Mouse (Mus musculus): Measurements from ENCODE around the gene Acsl1.
A peak's percentile ranks its signal among the peaks of the same experiment; 100 is the strongest.

Acsl1 gene

DNA sequence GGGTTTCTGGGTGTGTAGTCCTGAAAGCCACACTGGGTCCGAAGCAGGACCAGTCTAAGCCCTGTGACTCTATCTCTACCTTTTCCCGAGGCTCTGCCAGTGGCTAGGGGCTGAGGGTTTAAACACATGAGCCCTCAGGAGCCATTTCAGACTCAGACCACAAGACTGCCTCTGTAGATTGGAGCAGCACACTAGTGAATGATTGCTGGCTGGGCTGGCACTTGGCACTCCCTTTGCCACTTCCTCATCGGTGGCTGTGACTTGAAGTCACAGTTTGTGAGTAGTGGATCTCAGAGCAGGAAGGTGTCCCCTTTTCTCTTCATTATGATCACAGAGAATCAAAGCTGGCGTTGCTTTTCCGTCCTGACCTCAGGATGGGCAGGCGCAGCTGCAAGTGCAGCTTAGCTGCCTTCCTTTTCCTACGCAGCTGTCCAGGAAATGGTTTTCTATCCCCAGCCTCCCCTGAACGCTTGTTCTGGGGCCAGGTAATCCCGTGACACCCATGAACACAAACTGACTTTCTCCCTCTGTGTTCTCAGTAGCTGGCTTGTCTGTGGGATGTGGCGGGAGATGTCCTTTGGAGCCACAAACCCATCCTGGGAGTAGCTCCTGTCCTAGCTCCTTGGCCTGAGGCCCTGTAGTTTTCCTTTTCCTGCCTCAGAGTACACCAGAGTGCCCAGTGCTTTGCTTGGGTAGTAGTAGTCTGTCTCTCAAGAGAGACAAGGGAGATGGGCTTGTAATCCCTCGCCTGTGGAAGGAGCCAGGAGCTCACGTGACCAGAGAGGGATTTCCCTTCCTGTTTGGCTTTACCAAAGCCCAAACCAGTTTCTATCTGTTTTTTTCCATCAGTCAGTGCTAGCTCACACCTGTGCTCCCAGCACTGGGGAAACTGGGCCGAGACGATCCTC lies 37.9 kb downstream of the Acsl1 start:
- peak in 1 of 2 experiments; percentile 26 for DNase-seq

DNA sequence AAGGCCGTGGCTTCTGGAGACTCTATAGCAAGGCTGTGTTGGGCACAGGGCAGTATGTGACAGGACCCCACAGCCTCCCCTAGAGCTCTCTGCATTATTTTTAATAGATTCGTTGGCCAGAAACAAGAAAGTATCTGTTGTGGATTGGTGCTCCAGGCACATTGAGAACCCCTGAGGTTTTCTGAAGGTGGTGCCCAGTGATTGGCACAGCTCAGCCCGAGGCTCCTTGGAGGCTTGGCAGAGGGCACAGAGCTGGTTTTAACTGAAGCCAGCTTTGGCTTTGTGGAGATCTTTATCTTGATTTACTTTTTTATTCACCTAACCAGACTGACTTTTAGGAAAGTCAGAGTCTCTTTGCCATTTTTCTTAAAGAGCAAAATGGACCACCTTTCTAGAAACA lies 38.6 kb downstream of the Acsl1 start:
- no peak for DNase-seq

GRCm38 (mm10) chr8:46511336-46511735 lies 40.5 kb downstream of the Acsl1 start:
- no peak for DNase-seq

GRCm38 (mm10) chr8:46512538-46512937 lies 41.7 kb downstream of the Acsl1 start:
- DNase-seq: peak in 1 of 2 experiments; percentile 27

DNA sequence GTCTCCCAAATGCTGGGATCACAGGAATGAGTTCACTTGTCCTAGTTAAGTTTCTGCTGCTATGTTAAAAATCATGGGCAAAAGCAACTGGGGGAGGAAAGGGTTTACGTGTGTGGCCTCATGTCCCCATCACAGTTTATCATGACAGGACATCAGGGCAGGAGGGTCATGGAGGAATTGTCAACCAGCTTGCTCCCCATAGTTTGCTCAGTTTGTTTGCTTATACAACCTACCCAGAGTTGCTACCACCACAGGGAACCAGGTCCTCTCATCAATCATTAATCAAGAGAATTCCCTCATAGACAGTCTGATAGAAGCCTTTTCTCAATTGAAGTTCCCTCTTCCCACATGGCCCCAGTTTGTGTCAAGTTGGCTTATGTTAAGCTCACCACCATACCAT lies 43.2 kb downstream of the Acsl1 start:
- no peak for DNase-seq

DNA sequence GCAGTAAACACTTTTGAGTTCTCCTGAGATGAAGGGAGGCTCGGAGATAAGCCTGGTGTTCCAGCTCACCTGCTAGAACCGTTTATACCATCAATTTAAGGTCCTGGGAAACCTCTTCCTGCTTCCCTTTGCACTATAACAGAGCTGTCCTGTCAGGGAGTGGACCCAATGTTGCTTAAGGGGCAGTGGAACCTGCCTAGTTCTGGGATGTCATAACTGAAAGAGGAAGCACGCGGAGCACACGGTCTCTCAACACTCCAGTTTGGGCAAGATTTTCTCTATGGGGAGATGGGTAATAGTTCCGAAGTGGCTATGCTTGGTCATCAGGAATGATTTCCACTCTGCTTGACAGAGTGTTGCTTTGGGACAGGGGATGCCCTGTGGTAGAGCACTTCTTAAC lies 49.8 kb downstream of the Acsl1 start:
- no peak for DNase-seq

DNA sequence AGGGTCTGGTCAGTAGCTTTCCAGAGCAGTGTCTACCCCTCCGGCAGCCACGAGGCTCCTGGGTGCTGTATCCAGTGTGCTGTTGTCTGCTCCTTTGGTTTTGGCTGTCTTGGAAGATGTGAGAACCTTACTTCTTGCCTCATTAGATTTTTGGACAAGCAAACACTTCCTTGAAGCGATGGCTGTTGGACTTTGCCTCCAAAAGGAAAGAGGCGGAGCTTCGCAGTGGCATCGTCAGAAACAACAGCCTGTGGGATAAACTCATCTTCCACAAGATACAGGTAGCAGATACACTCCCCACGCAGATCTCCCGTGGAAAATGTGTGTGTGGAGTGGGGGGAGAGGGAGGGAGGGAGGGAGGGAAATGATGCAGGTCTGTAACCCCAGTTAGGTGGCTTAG lies 55.3 kb downstream of the Acsl1 start:
- no peak for DNase-seq

DNA sequence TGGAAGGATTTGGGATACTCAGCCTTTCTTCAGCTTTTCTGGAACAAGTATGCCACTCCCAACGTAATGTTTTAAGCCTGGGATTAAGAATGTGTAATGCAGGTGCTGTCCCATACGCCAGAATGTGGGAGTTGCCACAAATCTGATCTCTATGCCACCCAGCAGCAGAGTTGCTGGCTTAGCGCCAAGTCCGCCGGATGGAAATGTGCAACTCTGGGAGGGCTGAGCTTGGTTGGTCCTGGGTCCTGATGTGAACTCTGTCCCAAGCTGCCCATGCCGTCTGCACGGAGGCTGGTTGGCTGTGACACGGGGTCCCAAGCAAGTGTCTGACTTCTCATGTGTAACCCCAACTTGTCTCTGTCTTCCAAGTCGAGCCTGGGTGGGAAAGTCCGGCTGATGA lies 56.0 kb downstream of the Acsl1 start:
- DNase-seq: no peak

GRCm38 (mm10) chr8:46529508-46529907 lies 58.7 kb downstream of the Acsl1 start:
- no peak for DNase-seq

- no peak for DNase-seq
Observed at GRCm38 (mm10) chr8:46530541-46530940, 59.7 kb downstream of the Acsl1 start.

- peak in 1 of 2 experiments; percentile 27 for DNase-seq
Observed at GRCm38 (mm10) chr8:46533926-46534325, 63.1 kb downstream of the Acsl1 start.

DNA sequence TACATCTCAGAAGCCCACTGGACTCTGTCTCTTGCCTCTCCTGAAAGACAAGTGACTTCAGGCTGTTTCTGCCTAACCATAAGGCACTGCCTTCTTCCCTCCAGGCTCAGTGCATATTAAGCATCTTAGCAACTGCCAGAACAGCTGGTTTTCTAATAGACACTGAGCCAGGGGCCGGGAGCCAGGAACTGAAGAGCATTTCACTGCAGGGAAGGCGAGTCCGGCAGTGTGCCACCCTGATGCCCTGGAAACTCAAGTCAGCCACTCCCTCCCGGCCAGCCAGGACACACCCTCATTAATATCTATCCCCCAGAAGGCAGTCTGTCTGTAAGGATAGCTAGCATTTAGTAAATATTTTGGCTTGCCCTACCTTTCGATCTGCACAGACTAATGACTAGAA lies 68.9 kb downstream of the Acsl1 start:
- peak; percentile 43 to 68 for DNase-seq

DNA sequence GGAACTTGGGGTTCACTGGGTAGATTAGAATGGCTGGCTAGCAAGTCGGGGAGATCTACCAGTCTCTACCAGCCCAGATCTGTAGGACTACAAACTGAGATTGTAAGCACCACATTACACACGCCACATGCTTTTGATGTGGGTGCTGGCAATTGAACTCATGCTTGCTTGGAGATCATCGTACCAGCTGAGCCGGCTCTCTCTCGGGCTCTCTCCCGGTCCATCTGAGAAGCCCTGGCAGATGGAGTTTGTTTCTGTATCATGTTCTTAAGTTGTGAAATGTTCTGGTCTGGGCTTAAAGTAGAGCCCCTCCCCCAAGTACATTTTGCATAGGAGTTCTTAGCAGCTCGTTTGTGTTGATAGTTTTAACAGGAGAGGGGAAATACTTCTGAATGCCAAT lies 72.4 kb downstream of the Acsl1 start:
- peak; percentile 21 to 69 for DNase-seq

DNA sequence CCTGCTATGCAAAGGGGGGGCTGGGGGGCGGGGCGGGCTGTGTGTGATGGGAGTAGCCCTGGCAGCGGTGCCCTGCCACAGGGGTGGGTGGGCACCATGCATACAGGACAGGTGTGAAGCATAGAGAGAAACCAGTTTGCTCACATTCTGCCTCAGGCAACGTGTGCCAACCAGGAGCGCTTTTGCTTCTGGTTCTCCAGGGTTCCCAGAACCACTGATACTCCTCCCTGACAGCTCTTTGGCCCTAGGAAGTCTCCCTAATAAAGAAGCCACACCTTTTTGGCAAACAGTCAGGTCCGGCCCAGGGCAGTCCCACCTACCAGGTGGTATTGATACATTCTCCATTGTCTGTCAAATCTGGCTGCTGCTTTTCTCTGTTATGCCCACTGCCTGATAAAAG lies 72.8 kb downstream of the Acsl1 start:
- peak in 1 of 2 experiments; percentile 40 for DNase-seq

DNA sequence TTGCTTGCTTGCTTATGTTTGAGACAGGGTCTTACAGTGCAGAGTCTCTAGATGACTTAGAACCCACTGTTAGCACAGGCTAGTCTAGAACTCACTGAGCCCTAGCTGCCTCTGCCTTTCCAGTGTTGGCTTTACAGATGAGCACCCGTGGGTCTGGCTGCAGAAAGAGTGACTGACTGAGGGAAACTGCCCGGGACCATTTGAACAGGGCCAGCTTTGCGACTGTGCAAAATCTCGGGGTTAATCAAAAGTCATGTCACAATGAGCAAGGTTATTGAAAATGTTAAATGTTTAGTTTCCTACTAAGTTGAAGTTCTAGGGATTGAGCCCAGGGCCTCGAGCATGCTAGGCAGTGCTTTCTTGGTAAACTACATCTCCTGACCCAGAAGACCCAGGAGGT lies 75.0 kb downstream of the Acsl1 start:
- no peak for DNase-seq

DNA sequence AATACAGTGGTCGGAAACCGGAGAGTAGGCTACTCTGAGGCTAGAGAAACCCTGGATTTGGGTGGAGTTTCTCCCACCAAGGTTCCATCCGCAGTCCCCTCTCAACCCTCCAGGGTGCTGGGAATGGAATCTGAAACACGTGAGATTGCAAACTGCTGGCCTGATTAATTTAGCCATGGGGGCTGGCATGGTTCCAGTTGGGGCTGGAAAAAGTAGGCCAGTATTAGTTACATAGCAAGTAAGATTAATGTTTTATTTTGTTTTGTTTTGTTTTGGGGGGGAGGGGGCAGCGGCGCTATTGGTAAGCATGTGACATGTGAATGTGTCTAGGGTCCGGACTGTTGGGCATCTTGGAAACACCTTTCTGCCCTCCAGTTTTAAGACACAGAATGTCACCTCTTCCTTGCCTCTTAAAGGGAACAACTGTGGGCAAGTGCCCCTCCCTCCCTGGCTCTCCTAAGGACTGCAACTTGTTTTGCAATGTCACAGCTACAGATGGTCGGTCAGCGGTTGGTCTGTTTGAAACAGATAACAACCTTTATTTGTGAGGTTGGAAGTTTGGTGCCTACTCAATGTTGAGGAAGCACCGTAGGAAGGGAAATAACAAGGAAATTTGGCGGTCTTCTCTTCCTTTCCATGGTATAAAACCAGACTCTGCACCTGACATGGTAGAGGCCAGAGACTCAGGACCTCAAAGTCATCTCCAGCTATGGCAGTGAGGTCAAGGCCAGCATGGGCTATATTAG lies 75.8 kb downstream of the Acsl1 start:
- peak; percentile 40 to 56 for DNase-seq

DNA sequence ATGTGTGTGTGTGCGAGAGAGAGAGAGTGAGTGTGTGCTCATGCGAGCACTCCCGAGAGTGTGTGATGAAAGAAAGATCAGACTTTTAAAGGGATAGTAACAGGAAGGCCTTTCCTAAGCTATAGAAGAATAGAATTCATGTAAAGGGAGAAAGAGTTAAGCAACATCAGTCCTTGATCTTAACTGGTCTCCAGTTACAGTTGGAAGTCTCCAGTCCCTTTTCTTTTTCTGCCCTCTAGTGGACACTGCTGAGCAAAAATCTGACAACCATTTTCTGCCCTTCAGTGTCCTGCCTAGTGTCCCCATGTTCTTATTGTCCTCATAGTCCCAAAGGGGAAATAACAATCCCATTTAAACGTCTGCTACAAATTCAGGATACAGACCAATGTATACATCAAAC lies 76.4 kb downstream of the Acsl1 start:
- peak in 1 of 2 experiments; percentile 72 for DNase-seq

GRCm38 (mm10) chr8:46550058-46550457 lies 79.2 kb downstream of the Acsl1 start:
- DNase-seq: no peak

DNA sequence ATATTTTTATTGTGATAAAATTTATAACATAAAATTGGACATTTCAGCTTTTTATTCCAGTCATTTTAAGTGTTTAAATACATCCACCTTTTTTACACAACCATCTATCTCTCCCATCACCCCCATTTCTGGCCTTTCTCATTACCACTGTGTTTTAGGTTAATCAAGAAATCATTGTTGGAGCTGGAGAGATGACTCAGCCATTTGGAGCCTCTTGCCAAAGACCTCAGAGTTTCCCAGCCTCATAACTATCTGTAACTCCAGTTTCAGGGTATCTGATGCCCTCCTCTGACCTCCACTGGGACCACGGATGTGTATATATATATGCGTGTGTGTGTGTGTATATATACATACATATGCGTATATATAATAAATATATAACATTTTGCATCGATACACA lies 80.2 kb downstream of the Acsl1 start:
- no peak for DNase-seq

GRCm38 (mm10) chr8:46551615-46552440 lies 81.0 kb downstream of the Acsl1 start, which contains the start of gene Cenpu:
Gene Cenpu (plus strand): TSS chr8:46552028.
- peak; percentile 100 for DNase-seq

GRCm38 (mm10) chr8:46552441-46552765 lies 81.6 kb downstream of the Acsl1 start:
- DNase-seq: peak in 1 of 2 experiments; percentile 16

GRCm38 (mm10) chr8:46559428-46559827 lies 88.6 kb downstream of the Acsl1 start:
- DNase-seq: peak; percentile 65 to 66

DNA sequence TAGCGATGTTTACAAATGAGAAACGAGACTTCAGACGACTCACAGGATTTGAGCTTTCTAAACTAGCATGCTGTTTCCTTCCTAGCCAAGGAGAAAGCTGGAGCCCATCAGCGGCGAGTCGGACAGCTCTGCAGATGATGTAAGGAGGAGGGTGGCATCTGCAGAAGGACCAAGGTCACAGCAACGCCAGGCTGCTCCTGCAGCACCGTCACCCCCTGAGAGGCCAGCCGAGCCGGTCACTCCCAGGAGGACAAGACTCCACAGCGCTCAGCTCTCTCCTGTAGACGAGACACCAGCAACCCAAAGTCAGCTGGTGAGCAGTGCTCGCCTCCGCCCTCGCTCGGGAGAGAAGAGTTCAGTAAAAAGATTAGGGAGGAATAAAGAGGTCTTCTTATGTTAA lies 91.5 kb downstream of the Acsl1 start:
- peak in 1 of 2 experiments; percentile 31 for DNase-seq
